Mouse (Mus musculus) retina, postnatal 7 days (tissue): ENCODE results near the gene Cd28.
"Not testable (repeated sequence)": the region's sequence is repeated elsewhere in the genome, so short reads cannot be mapped to it uniquely, and the experiment has no call there.

Experiments
- DNase-seq: peaks from one replicate; pipeline ENCODE4 v3.0.0-alpha.2; 2012; ENCODE audit warnings: low read depth, low spot score

The Cd28 gene

GRCm38 (mm10) chr1:60799795-60800345, 83.3 kb downstream of the Cd28 start:
- DNase-seq = no peak

DNA sequence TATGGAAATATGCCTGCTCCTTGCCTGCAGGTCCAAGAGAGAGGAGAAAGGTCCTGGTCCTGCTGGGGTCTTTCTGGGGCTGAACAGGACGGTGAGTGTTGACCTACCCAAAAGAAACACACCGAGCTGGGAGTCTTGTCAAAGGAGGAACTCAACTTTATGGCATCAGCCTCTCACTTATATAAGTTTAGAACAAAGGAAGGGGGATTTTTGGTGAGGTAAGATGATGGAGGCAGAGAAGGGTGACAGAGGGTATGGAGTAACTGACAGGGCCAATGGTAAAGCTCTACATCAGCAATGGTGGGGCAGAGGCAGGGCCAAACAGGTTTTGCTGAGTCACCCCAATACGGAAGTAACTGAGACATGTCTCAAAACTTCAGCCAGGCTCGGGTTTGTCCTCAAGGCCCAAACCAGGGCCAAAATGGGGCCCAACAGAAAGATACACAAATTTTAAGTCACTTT, 84.6 kb downstream of the Cd28 start:
- DNase-seq = no peak

GRCm38 (mm10) chr1:60803128-60803824, 86.7 kb downstream of the Cd28 start:
- no peak for DNase-seq

- no peak for DNase-seq
These were observed 87.5 kb downstream of the Cd28 start for GRCm38 (mm10) chr1:60803825-60804696.

DNA sequence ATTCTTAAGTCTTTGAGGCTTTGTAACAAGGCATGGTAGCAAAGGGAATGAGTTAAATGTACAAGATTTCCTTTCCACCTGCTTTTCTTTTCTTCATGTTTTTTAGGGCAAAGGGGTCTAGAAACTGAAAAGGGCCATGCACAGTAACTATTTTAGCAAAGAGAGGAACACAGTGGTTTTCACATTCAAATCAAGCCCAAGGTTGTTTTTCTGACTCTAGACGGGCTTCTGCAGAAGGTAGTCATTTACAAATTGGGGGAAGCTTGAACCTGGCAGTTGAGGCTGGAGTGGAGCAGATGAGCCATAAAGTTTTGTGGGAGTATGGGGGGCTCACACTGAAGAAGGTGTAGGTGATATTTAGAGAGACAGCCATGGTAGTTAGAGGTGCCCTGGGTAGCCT, 88.6 kb downstream of the Cd28 start:
- DNase-seq = no peak

GRCm38 (mm10) chr1:60807748-60808147, 91.1 kb downstream of the Cd28 start:
- DNase-seq = no peak

GRCm38 (mm10) chr1:60808466-60808865, 91.9 kb downstream of the Cd28 start:
- DNase-seq = no peak

DNA sequence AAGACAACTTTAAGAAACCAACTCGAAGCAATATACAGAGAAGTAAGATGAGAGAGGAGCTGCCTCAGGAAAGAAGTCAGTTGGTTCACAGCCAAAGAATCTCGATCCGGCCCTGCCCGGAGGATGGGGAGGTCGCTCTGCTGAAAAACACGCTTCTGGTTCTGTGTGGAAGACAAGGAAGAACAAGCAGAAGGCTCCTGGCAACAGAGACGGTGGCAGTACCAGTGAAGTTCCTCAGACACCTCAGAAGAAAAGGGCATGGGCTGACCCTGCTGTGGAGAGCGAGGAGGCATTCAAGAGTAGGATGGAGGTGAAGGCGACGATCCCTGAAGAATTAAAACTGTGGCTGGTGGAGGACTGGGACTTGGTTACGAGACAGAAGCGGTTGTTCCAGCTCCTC, 92.6 kb downstream of the Cd28 start:
- no peak for DNase-seq

DNA sequence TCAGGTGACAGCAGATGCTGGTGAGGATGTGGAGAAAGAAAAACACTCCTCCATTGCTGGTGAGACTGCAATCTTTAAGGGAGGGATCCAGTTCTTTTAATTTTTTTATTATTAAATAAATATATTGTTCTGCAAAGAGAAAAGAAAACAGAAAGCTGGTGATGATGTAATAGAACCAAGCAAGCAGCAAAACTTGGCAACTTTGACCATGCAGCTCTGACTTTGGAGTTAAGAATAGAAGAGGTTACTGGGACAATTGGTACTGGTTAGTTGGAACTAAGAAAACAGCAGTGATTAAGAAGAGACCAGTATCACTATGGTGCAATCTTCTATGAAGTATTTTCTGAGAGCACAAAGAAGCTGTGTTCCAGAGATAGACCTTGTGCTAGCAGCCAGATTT, 94.2 kb downstream of the Cd28 start:
- DNase-seq = no peak

- DNase-seq = no peak
These were observed 95.4 kb downstream of the Cd28 start for GRCm38 (mm10) chr1:60811998-60812397.

- no peak for DNase-seq
These were observed 96.8 kb downstream of the Cd28 start for GRCm38 (mm10) chr1:60813411-60813810.

GRCm38 (mm10) chr1:60815912-60816311, 99.3 kb downstream of the Cd28 start:
- no peak for DNase-seq

DNA sequence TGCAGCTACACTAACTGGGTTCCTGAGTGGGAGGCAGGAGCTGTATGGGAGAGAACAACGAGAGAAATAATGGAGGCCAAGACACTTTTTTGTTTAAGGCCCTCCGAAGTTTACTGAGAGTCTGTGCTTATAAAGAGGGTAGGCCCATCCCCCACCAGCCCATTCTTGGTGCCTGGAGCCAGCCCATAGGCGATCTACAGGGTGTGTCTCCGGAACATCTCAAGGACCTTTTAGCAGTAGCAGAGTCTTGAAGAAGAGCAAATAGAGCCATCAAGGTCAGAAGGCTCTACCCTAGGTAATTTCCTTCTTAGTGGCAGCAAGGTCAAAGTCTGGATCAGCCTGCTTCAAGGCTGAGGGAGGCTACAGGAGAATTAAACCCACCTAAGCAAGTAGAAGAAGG, 101.9 kb downstream of the Cd28 start:
- not testable (repeated sequence) for DNase-seq

GRCm38 (mm10) chr1:60819993-60820392, 103.4 kb downstream of the Cd28 start:
- DNase-seq = no peak

- no peak for DNase-seq
These were observed 104.4 kb downstream of the Cd28 start for GRCm38 (mm10) chr1:60820981-60821380.

- DNase-seq = no peak
These were observed 105.0 kb downstream of the Cd28 start for GRCm38 (mm10) chr1:60821590-60821989.
